Mouse (Mus musculus): ENCODE results near the gene Sapcd1. TPM values are rescaled to one million over a fixed set of nuclear protein-coding genes. Genes with fewer than 3 reads are reported as not detected.

Sapcd1 gene
- polyA plus RNA-seq, 1 experiment, result 18.9 TPM

DNA sequence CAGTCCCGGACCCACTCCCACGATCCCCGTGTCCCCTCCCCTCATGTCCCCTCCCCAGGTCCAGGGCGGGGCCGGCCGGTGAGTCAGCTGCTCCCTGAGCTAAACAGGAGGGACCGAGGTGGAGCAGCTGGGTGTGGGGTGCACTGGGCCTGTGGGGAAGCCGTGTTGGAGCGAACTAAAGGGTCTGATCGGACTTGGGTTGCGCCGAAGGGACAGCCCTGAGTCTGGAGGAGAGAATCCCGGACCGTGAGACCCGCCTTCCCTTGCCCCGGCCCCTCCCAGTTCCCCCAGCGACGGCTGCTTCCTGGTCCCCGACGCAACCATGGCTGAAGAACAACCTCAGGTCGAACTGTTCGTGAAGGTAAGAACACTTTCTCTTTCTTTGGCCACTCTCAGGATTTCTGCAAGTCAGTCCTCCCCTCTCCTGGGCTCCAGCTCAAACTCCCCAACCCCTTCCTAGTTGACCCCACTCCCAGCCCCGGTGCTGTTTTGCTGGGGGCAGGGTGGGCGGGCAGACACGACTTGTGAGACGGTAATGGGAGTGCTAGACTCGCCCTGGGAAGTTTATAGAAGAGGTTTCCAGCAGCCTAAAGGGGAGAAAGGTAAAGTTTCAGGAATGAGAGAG lies 22.4 kb upstream of the Sapcd1 start:
- TF ChIP-seq POLR2A (IDR thresholded peaks at IDR 0.05; ENCODE audit: borderline replicate concordance, control insufficient read depth, low read depth, low read length) (peak; percentile 93), CTCF (IDR thresholded peaks at IDR 0.05; ENCODE audit: control insufficient read depth, insufficient read depth, low read length) (no peak)

DNA sequence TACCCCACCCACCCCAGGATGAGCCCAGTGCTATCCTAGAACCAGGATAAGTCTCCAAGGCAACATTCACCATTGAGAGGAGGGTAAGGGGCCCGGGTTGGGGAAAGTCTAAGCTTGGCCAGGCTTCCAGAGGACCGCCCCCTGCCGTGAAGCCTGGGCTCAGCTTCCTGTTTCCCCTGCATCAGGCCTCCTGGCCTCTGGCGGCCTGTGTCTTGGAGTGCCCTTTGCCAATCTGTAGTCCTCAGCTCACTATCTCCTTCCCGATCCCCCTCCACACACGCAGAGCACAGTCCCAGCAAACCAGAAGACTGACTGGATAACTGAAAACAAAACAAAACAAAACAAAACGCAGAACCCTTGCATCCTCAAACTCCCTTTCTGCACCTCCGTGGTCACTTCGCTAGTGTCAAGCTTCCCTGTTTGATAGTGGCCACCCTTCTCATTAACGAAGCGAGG lies 21.8 kb upstream of the Sapcd1 start, which contains the start of gene Clic1:
TSS of gene Clic1 (plus strand) at position 406 of the 456 bp plus-strand sequence.
- Histone ChIP-seq H3K4me1 (ENCODE audit: control insufficient read depth, insufficient read depth, low read length) (peaks cover 5% of the 10 kb centered on the region; the same call in 1 of the 2 replicates), H3K4me3 (replicated peaks; ENCODE audit: control insufficient read depth, low read depth, low read length) (peak within 1 kb of the TSS; percentile 89), H3K27ac (ENCODE audit: control insufficient read depth, insufficient read depth, low read depth, low read length, poor library complexity) (peak within 1 kb of the TSS; percentile 98)
- WGBS, result under 1% methylated on average over 11 of the region's 11 CpGs
- no peak for TF ChIP-seq CTCF (IDR thresholded peaks at IDR 0.05; ENCODE audit: control insufficient read depth, insufficient read depth, low read length)
- TF ChIP-seq POLR2A (IDR thresholded peaks at IDR 0.05; ENCODE audit: borderline replicate concordance, control insufficient read depth, low read depth, low read length), result peak; percentile 79; the same call in 1 of the 2 replicates

More for the DNA sequence above, 22.4 kb upstream of the Sapcd1 start:
- peak overlapping the region; percentile 98 for H3K27ac ChIP-seq (ENCODE audit: control insufficient read depth, insufficient read depth, low read depth, low read length, poor library complexity)
- WGBS, result under 1% methylated on average over 27 of the region's 27 CpGs
- peak overlapping the region; percentile 89 for H3K4me3 ChIP-seq (replicated peaks; ENCODE audit: control insufficient read depth, low read depth, low read length)
- peaks cover 5% of the 10 kb centered on the region; the same call in 1 of the 2 replicates for H3K4me1 ChIP-seq (ENCODE audit: control insufficient read depth, insufficient read depth, low read length)

DNA sequence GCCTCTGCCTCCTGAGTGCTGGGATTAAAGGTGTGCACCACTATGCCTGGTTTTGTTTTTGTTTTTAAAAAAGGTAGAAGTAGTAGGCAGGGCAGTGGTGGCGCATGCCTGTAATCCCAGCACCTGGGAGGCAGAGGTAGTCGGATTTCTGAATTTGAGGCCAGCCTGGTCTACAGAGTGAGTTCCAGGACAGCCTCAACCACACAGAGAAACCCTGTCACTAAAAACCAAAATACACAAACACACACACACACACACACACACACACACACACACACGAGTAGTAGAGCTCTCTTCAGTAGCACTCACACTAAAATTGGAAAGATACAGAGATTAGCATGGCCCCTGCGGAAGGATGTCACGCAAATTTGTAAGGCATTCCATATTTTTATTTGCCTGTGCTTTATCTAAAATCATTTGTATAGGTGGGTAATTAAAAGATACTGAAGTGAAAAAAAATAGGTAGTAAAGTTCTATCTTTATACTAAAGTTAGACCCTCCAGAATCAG lies 21.2 kb upstream of the Sapcd1 start:
- H3K27ac ChIP-seq (ENCODE audit: control insufficient read depth, insufficient read depth, low read depth, low read length, poor library complexity), result peak overlapping the region; percentile 84

DNA sequence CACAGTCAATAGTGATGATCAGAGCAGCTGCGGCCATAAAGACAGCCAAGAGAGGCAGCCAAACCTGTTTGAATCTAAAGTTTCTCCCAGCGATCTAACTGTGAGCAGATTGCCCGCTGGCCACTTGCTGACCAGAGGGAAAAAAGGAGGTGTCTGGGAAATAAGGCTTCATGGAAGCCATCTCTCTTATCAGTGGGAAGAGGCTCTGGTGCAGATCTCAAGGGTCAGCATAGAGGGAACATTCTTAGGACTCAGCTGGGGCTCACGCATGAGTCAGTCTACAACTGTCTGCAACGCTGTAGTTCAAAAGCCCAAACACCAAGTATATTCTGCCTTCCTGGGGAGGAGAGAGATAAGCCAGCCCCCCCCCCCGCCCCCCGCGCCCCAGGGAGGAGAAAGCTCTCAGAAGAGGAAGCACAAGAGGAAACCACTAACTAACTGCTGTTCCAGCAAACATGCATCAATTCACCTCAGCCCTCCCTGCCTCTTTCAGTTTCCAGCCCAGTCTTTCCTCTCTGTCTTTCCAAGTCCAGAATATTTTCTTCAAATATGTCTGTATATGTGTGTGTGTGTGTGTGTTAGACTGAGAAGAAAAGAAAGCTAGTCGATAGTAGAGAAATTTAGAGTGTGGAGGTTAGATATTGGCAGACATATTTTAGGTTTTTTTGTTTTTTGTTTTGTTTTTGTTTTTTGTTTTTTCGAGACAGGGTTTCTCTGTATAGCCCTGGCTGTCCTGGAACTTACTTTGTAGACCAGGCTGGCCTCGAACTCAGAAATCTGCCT lies 20.5 kb upstream of the Sapcd1 start:
- Histone ChIP-seq H3K27ac (ENCODE audit: control insufficient read depth, insufficient read depth, low read depth, low read length, poor library complexity) (peak overlapping the region; percentile 87), H3K4me3 (replicated peaks; ENCODE audit: control insufficient read depth, low read depth, low read length) (peak overlapping the region; percentile 19), H3K4me1 (ENCODE audit: control insufficient read depth, insufficient read depth, low read length) (peaks cover 5% of the 10 kb centered on the region; the same call in 1 of the 2 replicates)
- no peak for TF ChIP-seq POLR2A (IDR thresholded peaks at IDR 0.05; ENCODE audit: borderline replicate concordance, control insufficient read depth, low read depth, low read length)
- TF ChIP-seq CTCF (IDR thresholded peaks at IDR 0.05; ENCODE audit: control insufficient read depth, insufficient read depth, low read length), result no peak
- WGBS, result under 1% methylated on average over 11 of the region's 11 CpGs

More for the DNA sequence above, 21.2 kb upstream of the Sapcd1 start:
- WGBS, result 15% methylated on average over 5 of the region's 5 CpGs
- no peak for TF ChIP-seq POLR2A (IDR thresholded peaks at IDR 0.05; ENCODE audit: borderline replicate concordance, control insufficient read depth, low read depth, low read length)
- TF ChIP-seq CTCF (IDR thresholded peaks at IDR 0.05; ENCODE audit: control insufficient read depth, insufficient read depth, low read length), result no peak
- no peak overlapping the region for H3K4me3 ChIP-seq (replicated peaks; ENCODE audit: control insufficient read depth, low read depth, low read length)
- H3K4me1 ChIP-seq (ENCODE audit: control insufficient read depth, insufficient read depth, low read length), result peaks cover 5% of the 10 kb centered on the region; the same call in 1 of the 2 replicates

DNA sequence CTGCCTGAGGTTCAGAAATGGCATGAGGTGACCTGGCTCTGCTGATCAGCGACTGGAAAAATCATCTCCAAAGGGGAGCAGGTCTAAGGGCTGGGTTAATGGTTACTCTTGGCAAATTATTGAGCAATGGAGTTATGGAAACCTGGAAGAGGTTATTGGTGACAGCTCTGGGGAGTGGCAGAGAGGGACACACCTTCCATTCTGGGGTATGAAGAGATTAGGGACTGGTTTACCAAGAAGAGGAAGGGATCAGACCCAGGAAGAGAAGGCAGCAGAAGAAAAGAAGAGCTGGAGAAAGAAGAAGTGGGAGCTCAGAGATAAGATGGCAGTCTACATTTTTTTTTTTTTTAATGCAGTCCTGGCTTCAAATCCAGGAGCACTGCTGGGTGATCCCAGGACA lies 19.9 kb upstream of the Sapcd1 start:
- WGBS, result 9% methylated on average over 1 of the region's 1 CpGs
- TF ChIP-seq POLR2A (IDR thresholded peaks at IDR 0.05; ENCODE audit: borderline replicate concordance, control insufficient read depth, low read depth, low read length), result no peak
- TF ChIP-seq CTCF (IDR thresholded peaks at IDR 0.05; ENCODE audit: control insufficient read depth, insufficient read depth, low read length), result no peak
- H3K27ac ChIP-seq (ENCODE audit: control insufficient read depth, insufficient read depth, low read depth, low read length, poor library complexity), result peak overlapping the region; percentile 87

DNA sequence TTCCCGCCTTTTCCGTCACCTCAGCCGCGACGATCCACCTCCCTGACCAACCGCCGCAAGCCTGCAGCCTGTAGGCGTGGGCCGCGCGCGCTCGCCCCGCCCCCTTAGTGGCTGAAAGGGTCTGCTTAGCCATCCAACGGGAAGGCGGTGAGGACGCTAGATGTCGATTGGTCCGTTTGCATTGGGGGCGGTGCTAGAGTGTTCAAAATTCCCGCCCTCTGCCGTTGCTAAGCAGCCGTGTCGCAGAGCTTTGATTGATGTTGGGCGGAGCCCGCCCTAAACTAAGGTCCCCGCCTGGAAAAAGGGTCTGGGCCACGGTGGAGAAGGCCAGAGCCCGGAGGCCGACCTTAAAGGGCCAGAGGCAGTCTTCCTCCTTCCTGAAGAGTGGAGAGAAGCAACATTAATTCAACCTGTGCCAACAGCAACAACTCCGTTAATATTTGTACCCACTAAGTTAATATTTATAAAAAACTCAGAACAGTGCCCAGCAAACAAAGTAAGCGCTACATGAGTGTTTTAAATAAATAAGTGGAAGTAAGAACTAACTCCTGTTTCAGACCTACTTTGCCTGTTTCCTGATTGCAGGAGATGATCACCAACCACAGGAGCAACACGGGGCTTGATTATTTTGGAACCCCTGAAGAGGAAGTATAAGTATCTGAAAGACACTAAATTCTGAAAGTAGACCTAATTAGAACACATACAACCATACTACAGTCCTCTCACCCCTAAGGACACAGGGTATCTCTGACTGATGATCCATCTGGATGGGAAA lies 19.1 kb upstream of the Sapcd1 start, which contains the start of gene Msh5:
TSS of gene Msh5 (minus strand) at position 65 of the 775 bp plus-strand sequence.
- under 1% methylated on average over 33 of the region's 33 CpGs for WGBS
- peak within 1 kb of the TSS; percentile 65 for H3K4me3 ChIP-seq (replicated peaks; ENCODE audit: control insufficient read depth, low read depth, low read length)
- peaks cover 3% of the 10 kb centered on the region; the same call in 1 of the 2 replicates for H3K4me1 ChIP-seq (ENCODE audit: control insufficient read depth, insufficient read depth, low read length)
- H3K27ac ChIP-seq (ENCODE audit: control insufficient read depth, insufficient read depth, low read depth, low read length, poor library complexity), result peak within 1 kb of the TSS; percentile 87
- peak; percentile 43; the same call in 1 of the 2 replicates for TF ChIP-seq POLR2A (IDR thresholded peaks at IDR 0.05; ENCODE audit: borderline replicate concordance, control insufficient read depth, low read depth, low read length)
- TF ChIP-seq CTCF (IDR thresholded peaks at IDR 0.05; ENCODE audit: control insufficient read depth, insufficient read depth, low read length), result no peak

More for the DNA sequence above, 19.9 kb upstream of the Sapcd1 start:
- Histone ChIP-seq H3K4me3 (replicated peaks; ENCODE audit: control insufficient read depth, low read depth, low read length) (no peak overlapping the region), H3K4me1 (ENCODE audit: control insufficient read depth, insufficient read depth, low read length) (peaks cover 5% of the 10 kb centered on the region; the same call in 1 of the 2 replicates)

DNA sequence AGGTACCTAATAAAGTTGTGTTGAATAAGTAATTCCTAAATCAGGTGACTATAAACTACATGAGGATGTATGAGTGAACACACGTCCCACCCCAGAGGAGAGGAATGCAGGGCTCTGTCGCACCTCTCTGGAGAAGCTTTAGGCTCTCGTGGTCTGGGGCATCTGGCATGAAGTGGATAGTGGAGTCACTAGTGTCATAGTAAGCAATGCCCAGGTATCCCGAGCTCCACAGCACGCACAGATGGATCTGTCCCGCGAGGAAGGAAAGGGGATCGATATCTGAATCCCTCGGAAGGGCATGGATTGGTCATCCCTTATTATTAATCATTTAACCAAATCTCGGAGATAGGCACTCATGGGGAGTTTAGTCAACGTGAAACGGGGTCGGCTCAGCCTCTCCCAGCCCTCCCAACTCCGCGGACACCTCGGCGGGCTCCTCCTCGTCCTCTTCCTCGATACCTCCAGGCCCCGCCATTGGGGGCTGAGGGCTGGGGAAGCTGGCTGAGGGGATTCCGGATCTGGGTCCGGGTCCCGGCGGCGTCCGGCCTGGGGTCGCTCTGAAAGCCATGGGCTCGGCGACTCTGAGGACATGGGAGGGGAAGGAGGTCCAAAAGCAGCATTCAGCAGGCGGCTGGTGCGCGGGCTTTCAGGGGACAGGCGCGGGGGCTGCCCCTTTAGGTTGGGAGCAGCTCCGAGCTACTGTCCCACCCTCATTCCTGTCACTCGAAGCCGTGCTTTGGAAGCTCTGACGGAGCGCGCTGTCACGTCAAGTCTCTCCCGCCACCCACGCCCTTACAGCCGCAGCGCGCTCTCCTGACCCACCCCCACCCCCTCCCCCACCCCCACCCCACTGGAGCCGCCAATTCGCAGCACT lies 18.2 kb upstream of the Sapcd1 start:
- WGBS, result 2% methylated on average over 48 of the region's 48 CpGs
- TF ChIP-seq CTCF (IDR thresholded peaks at IDR 0.05; ENCODE audit: control insufficient read depth, insufficient read depth, low read length) (no peak), POLR2A (IDR thresholded peaks at IDR 0.05; ENCODE audit: borderline replicate concordance, control insufficient read depth, low read depth, low read length) (peak; percentile 65; the same call in 1 of the 2 replicates)
- Histone ChIP-seq H3K27ac (ENCODE audit: control insufficient read depth, insufficient read depth, low read depth, low read length, poor library complexity) (peak overlapping the region; percentile 85), H3K4me3 (replicated peaks; ENCODE audit: control insufficient read depth, low read depth, low read length) (peak overlapping the region; percentile 65), H3K4me1 (ENCODE audit: control insufficient read depth, insufficient read depth, low read length) (peaks cover 3% of the 10 kb centered on the region; the same call in 1 of the 2 replicates)

Data from bone marrow, adult 2 months (tissue).